Mouse (Mus musculus): ENCODE results near the gene Prdm9.

DNA sequence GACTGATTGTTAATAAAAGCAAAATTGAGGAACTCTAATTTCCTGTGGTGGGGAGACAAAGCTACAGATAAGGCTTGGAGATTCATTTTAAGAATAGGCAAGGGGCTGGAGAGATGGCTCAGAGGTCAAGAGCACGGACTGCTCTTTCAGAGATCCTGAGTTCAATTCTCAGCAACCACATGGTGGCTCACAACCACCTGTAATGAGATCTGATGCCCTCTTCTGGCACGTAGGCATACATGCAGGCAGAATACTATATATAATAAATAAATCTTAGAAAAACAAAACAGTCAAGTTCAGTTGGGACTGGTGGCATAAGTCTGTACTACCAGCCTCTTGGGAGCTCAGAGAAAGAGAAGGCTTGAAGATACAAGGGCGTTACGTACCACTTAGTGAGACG is 2.8 kb upstream of the Prdm9 start:
- no peak for TF ChIP-seq POLR2A (IDR thresholded peaks at IDR 0.05; ENCODE audit: low read depth, low read length)
- TF ChIP-seq NELFE (IDR thresholded peaks at IDR 0.05; ENCODE audit: low read depth, low read length) = no peak
- peak in 1 of 2 experiments; percentile 45; a peak in 2 of 4 replicates for TF ChIP-seq CTCF (conservative IDR thresholded peaks at IDR 0.05 in 1 of 2, IDR thresholded peaks at IDR 0.05 in 1 of 2; ENCODE audit: low read depth in 2 of 2, low read length in 2 of 2)
- no peak for TF ChIP-seq EP300 (IDR thresholded peaks at IDR 0.05; ENCODE audit: low read length)
- no peak for TF ChIP-seq E2F4 (IDR thresholded peaks at IDR 0.05; ENCODE audit: insufficient replicate concordance, low read depth, low read length)
- no peak for TF ChIP-seq SMC3 (IDR thresholded peaks at IDR 0.05; ENCODE audit: low read depth, low read length)

Measured in CH12.LX (cell line).